8 mouse cellular contexts compared by ENCODE assay signal in genomic region chr6:8512416-8512815, GRCm38 (mm10). TPM values are rescaled to one million over a fixed set of nuclear protein-coding genes. Genes with fewer than 3 reads are reported as not detected.
DNase-seq lines count a peak whose midpoint lies in the region; ATAC-seq and TF ChIP-seq lines count a peak whose summit lies in the region.

No protein-coding gene starts in this region.

- peaks cover 39% of the 10 kb centered on the region for H3K4me1 ChIP-seq in erythroblast, embryonic 14.5 days (ENCODE audit: control insufficient read depth)
- peaks cover 14% of the 10 kb centered on the region for H3K4me1 ChIP-seq in embryonic facial prominence, embryonic 15.5 days
- peaks cover 17% of the 10 kb centered on the region for H3K4me1 ChIP-seq in limb, embryonic 15.5 days
- H3K4me1 ChIP-seq in thymus, adult 2 months (replicated peaks; ENCODE audit: control insufficient read depth, insufficient read depth, low read length), result no peaks in the 10 kb centered on the region; the same call in 1 of the 2 replicates

- WGBS in embryonic facial prominence, embryonic 15.5 days, result 26% methylated on average over 8 of the region's 8 CpGs
- WGBS in limb, embryonic 15.5 days, result 30% methylated on average over 8 of the region's 8 CpGs
- 47% methylated on average over 8 of the region's 8 CpGs for WGBS in thymus, adult 2 months

- no peak for ATAC-seq in erythroblast, adult 5-6 weeks (replicated peaks; ENCODE audit: low FRiP score, poor library complexity, severe bottlenecking)
- no peak for ATAC-seq in embryonic facial prominence, embryonic 15.5 days (ENCODE audit: insufficient number of reproducible peaks, low FRiP score, low TSS enrichment, low read depth)
- ATAC-seq in limb, embryonic 15.5 days (ENCODE audit: insufficient number of reproducible peaks, low FRiP score, low TSS enrichment, low read depth), result no peak
- no peak for ATAC-seq in erythroid progenitor cell, adult 5-6 weeks (replicated peaks; ENCODE audit: low FRiP score, poor library complexity, severe bottlenecking)

- no peak for TF ChIP-seq CTCF in thymus, adult 2 months (IDR thresholded peaks at IDR 0.05; ENCODE audit: borderline replicate concordance, control insufficient read depth, extremely low read depth, insufficient read depth, low read length, poor library complexity)

- H3K36me3 ChIP-seq in erythroblast, embryonic 14.5 days (ENCODE audit: control insufficient read depth), result peaks cover 24% of the 10 kb centered on the region
- no peaks in the 10 kb centered on the region for H3K36me3 ChIP-seq in embryonic facial prominence, embryonic 15.5 days
- H3K36me3 ChIP-seq in limb, embryonic 15.5 days, result no peaks in the 10 kb centered on the region
- peaks cover 23% of the 10 kb centered on the region for H3K36me3 ChIP-seq in thymus, adult 2 months (ENCODE audit: control insufficient read depth, insufficient read depth, low read length)

- H3K4me2 ChIP-seq in embryonic facial prominence, embryonic 15.5 days (replicated peaks), result peak overlapping the region; percentile 82
- H3K4me2 ChIP-seq in limb, embryonic 15.5 days, result peak overlapping the region; percentile 61

- DNase-seq in 416B (ENCODE audit: low read depth), result peak; percentile 21
- DNase-seq in thymus, adult 2 months, result peak; percentile 48
- DNase-seq in left cerebral cortex, postnatal 4 days, result no peak

- H3K4me3 ChIP-seq in erythroblast, embryonic 14.5 days (replicated peaks), result peak overlapping the region; percentile 5
- H3K4me3 ChIP-seq in embryonic facial prominence, embryonic 15.5 days (replicated peaks), result peak overlapping the region; percentile 90; the same call in 1 of the 2 replicates
- peak overlapping the region; percentile 98 for H3K4me3 ChIP-seq in limb, embryonic 15.5 days
- peak overlapping the region; percentile 38 for H3K4me3 ChIP-seq in thymus, adult 2 months (ENCODE audit: control insufficient read depth, insufficient read depth, low read length)

- no peaks in the 10 kb centered on the region for H3K9me3 ChIP-seq in erythroblast, embryonic 14.5 days (ENCODE audit: control insufficient read depth, low read length)
- H3K9me3 ChIP-seq in embryonic facial prominence, embryonic 15.5 days (replicated peaks), result no peaks in the 10 kb centered on the region
- H3K9me3 ChIP-seq in limb, embryonic 15.5 days, result no peaks in the 10 kb centered on the region

- no peak overlapping the region for H3K9ac ChIP-seq in embryonic facial prominence, embryonic 15.5 days
- no peak overlapping the region for H3K9ac ChIP-seq in limb, embryonic 15.5 days

- intact Hi-C loops in left cerebral cortex, postnatal 4 days (cut with DNase I), result loop anchor here (5.0 kb wide), 1 partner anchor 225 kb away; no protein-coding TSS in a partner anchor

- peaks cover 29% of the 10 kb centered on the region for H3K27me3 ChIP-seq in erythroblast, embryonic 14.5 days (ENCODE audit: control insufficient read depth)
- no peaks in the 10 kb centered on the region for H3K27me3 ChIP-seq in embryonic facial prominence, embryonic 15.5 days
- no peaks in the 10 kb centered on the region for H3K27me3 ChIP-seq in limb, embryonic 15.5 days
- H3K27me3 ChIP-seq in thymus, adult 2 months (ENCODE audit: control insufficient read depth, insufficient read depth, low read length), result no peaks in the 10 kb centered on the region

- no peak for TF ChIP-seq POLR2A in thymus, adult 2 months (IDR thresholded peaks at IDR 0.05; ENCODE audit: control insufficient read depth, extremely low read depth, insufficient read depth, low read length, poor library complexity)

- no peak overlapping the region for H3K27ac ChIP-seq in embryonic facial prominence, embryonic 15.5 days (replicated peaks)
- no peak overlapping the region for H3K27ac ChIP-seq in limb, embryonic 15.5 days
- peak overlapping the region; percentile 27 for H3K27ac ChIP-seq in thymus, adult 2 months (ENCODE audit: control insufficient read depth, insufficient read depth, low read length)

RNA-seq across cellular contexts. Expression of gene Glcci1, which starts 3.0 kb away (rescaled TPM):
- 0.26 and 0.29 TPM in 2 replicates for polyA plus RNA-seq in erythroblast, embryonic 14.5 days (2012)
- 1.7 TPM in 1 of 2 replicates, not detected in the other for total RNA-seq in erythroblast, adult 5-6 weeks (2015; ENCODE audit: low replicate concordance)
- 4.2 and 4.3 TPM in 2 replicates for total RNA-seq in erythroblast, adult 5-6 weeks (2017; ENCODE audit: low replicate concordance)
- 6.9 and 7.8 TPM in 2 replicates for polyA plus RNA-seq in embryonic facial prominence, embryonic 15.5 days (2015; fragmentation: Nextera tagmentation; extraction: Ambion mirVana)
- polyA plus RNA-seq in limb, embryonic 15.5 days (2015; fragmentation: Nextera tagmentation; extraction: Ambion mirVana), result 5.0 and 6.4 TPM in 2 replicates
- 187 and 194 TPM in 2 replicates for polyA plus RNA-seq in thymus, adult 2 months (2012; rRNA removed)
- 8.4 and 39.6 TPM in 2 replicates for total RNA-seq in erythroid progenitor cell, adult 5-6 weeks (2015; ENCODE audit: low replicate concordance)
- total RNA-seq in erythroid progenitor cell, adult 5-6 weeks (2017; ENCODE audit: low replicate concordance), result 5.5 and 7.3 TPM in 2 replicates
- 10 to 100 TPM; 56.5 to 57.4 TPM for total RNA-seq in left cerebral cortex, postnatal 4 days (2021)

Comparison
In these comparisons a context has a peak if more than half of its experiments do, and no peak if none do; other contexts are left out.
1. H3K4me3 ChIP-seq: peak in every context shown above with its lines; median percentile 98 in limb, embryonic 15.5 days; 90 in embryonic facial prominence, embryonic 15.5 days; 38 in thymus, adult 2 months; 5 in erythroblast, embryonic 14.5 days.
2. RNA of gene Glcci1, which starts 3.0 kb away (polyA plus RNA-seq): 187 to 194 TPM in thymus, adult 2 months; 6.9 to 7.8 TPM in embryonic facial prominence, embryonic 15.5 days, 5.0 to 6.4 TPM in limb, embryonic 15.5 days and 0.26 to 0.29 TPM in erythroblast, embryonic 14.5 days; every median in the first group is over 10 times any median in the second.